ENCODE assay signal across 8 mouse cellular contexts in genomic region chr2:180113909-180114890, GRCm38 (mm10). TPM values are rescaled to one million over a fixed set of nuclear protein-coding genes. Genes with fewer than 3 reads are reported as not detected.
DNase-seq lines count a peak whose midpoint lies in the region; ATAC-seq and TF ChIP-seq lines count a peak whose summit lies in the region.
"Had no signal": no experiment of that assay in that cellular context is flagged by ENCODE, and none has a peak within 500 bp of the region (broad histone marks: within the 10 kb centered on the region; RNA-seq: fewer than 3 reads in every experiment).

No protein-coding gene starts in this region.

- H3K36me3 ChIP-seq in heart, embryonic 15.5 days, result no peaks in the 10 kb centered on the region

- H3K9me3 ChIP-seq in heart, embryonic 15.5 days (replicated peaks), result no peaks in the 10 kb centered on the region

- no peak overlapping the region for H3K9ac ChIP-seq in heart, embryonic 15.5 days

- ATAC-seq in heart, embryonic 15.5 days (replicated peaks; ENCODE audit: insufficient number of reproducible peaks, insufficient read depth, low FRiP score, low read depth), result no peak

- intact Hi-C loops in left cerebral cortex, postnatal 25 days (cut with DNase I), result no loop called here

- peaks cover 21% of the 10 kb centered on the region for H3K4me1 ChIP-seq in embryonic fibroblast, embryonic 13.5 days (ENCODE audit: control insufficient read depth, insufficient read depth, low read length)
- peaks cover 47% of the 10 kb centered on the region for H3K4me1 ChIP-seq in heart, embryonic 15.5 days (replicated peaks)

- no peak for TF ChIP-seq POLR2A in embryonic fibroblast, embryonic 13.5 days (IDR thresholded peaks at IDR 0.05; ENCODE audit: low read depth, low read length)

- no peaks in the 10 kb centered on the region for H3K27me3 ChIP-seq in heart, embryonic 15.5 days

- H3K4me3 ChIP-seq in embryonic fibroblast, embryonic 13.5 days (ENCODE audit: insufficient read depth, low read length), result no peak overlapping the region
- no peak overlapping the region for H3K4me3 ChIP-seq in heart, embryonic 15.5 days

- DNase-seq in ovary, postnatal 36 days (ENCODE audit: low spot score), result peak; percentile 43
- no peak for DNase-seq in ovary, postnatal 10 days (ENCODE audit: low spot score)
- DNase-seq in left cerebral cortex, postnatal 25 days (ENCODE audit: low spot score in 2 of 2), result peak; percentile 72 to 93
- DNase-seq in skeletal muscle tissue, adult 2 months (ENCODE audit: low read depth, low spot score), result peak; percentile 93
- no peak for DNase-seq in embryo, embryonic 11 days

- WGBS in heart, embryonic 15.5 days, result 56% methylated on average over 17 of the region's 17 CpGs

- peak overlapping the region; percentile 63 for H3K27ac ChIP-seq in embryonic fibroblast, embryonic 13.5 days (ENCODE audit: insufficient read depth, low read length)
- H3K27ac ChIP-seq in heart, embryonic 15.5 days, result peak overlapping the region; percentile 69; the same call in 1 of the 2 replicates

- no peak overlapping the region for H3K4me2 ChIP-seq in heart, embryonic 15.5 days

- TF ChIP-seq CTCF in embryonic fibroblast, embryonic 13.5 days (IDR thresholded peaks at IDR 0.05; ENCODE audit: borderline replicate concordance, insufficient read depth, low read length), result peak; percentile 27; the same call in 1 of the 2 replicates

RNA-seq across cellular contexts. Expression of gene Osbpl2, which starts 4.9 kb away (rescaled TPM):
- 34.0 and 39.3 TPM in 2 replicates for polyA plus RNA-seq in embryonic fibroblast, embryonic 13.5 days (2011; ENCODE audit: insufficient read length, low read depth, missing spikeins)
- polyA plus RNA-seq in heart, embryonic 15.5 days (2015; fragmentation: Nextera tagmentation; extraction: Ambion mirVana), result 31.5 and 36.9 TPM in 2 replicates
- 10 to 100 TPM; 43.9 to 47.8 TPM for total RNA-seq in left cerebral cortex, postnatal 25 days (2021)

RNA-seq across cellular contexts. Expression of gene Hrh3, which starts 9.9 kb away (rescaled TPM):
- not detected in 2 replicates for polyA plus RNA-seq in embryonic fibroblast, embryonic 13.5 days (2011; ENCODE audit: insufficient read length, low read depth, missing spikeins)
- not detected in 2 replicates for polyA plus RNA-seq in heart, embryonic 15.5 days (2015; fragmentation: Nextera tagmentation; extraction: Ambion mirVana)
- total RNA-seq in left cerebral cortex, postnatal 25 days (2021), result 10 to 100 TPM; 74.4 to 96.9 TPM
- total RNA-seq: neutrophil, adult 5-6 weeks had no signal

RNA-seq across cellular contexts. Expression of gene Mtg2, which starts 43.8 kb away (rescaled TPM):
- 11.4 and 15.2 TPM in 2 replicates for polyA plus RNA-seq in embryonic fibroblast, embryonic 13.5 days (2011; ENCODE audit: insufficient read length, low read depth, missing spikeins)
- polyA plus RNA-seq in heart, embryonic 15.5 days (2015; fragmentation: Nextera tagmentation; extraction: Ambion mirVana), result 24.4 and 25.8 TPM in 2 replicates
- 10 to 100 TPM; 14.9 to 19.2 TPM for total RNA-seq in left cerebral cortex, postnatal 25 days (2021)

RNA-seq across cellular contexts. Expression of gene Adrm1, which starts 57.1 kb away (rescaled TPM):
- polyA plus RNA-seq in embryonic fibroblast, embryonic 13.5 days (2011; ENCODE audit: insufficient read length, low read depth, missing spikeins), result 44.5 and 53.3 TPM in 2 replicates
- polyA plus RNA-seq in heart, embryonic 15.5 days (2015; fragmentation: Nextera tagmentation; extraction: Ambion mirVana), result 123 and 139 TPM in 2 replicates
- total RNA-seq in left cerebral cortex, postnatal 25 days (2021), result 100 to 1,000 TPM in 1 of 2 experiments, 10 to 100 TPM in 1; 91.6 to 103 TPM

Comparison
In these comparisons a context has a peak if more than half of its experiments do, and no peak if none do; other contexts are left out.
1. DNase-seq: peak in ovary, postnatal 36 days (single experiment), left cerebral cortex, postnatal 25 days (2 of 2) and skeletal muscle tissue, adult 2 months (single experiment); none in ovary, postnatal 10 days (single experiment) and embryo, embryonic 11 days (single experiment).